Mouse (Mus musculus) forebrain, embryonic 16.5 days (tissue): ENCODE data around the gene 9330182O14Rik. TPM values are rescaled to one million over a fixed set of nuclear protein-coding genes. Genes with fewer than 3 reads are reported as not detected.

Experiments used
- ATAC-seq: fragments of 200-750 bp; cut with Nextera tagmentation; 2 replicates; pipeline ENCODE4 v1.8.0; 2017; ENCODE audit warnings: mild to moderate bottlenecking, moderate library complexity
- H3K27ac ChIP-seq: fragments of 300-500 bp; sonication (generic); 2 replicates; pipeline ENCODE4 v1.5.1; 2014; ENCODE audit warnings: low read length, control low read depth
- H3K27me3 ChIP-seq: fragments of 300-500 bp; sonication (generic); replicated peaks from 2 replicates; pipeline ENCODE4 v1.6.1; 2014; ENCODE audit warnings: low read length; ENCODE audit not compliant: control insufficient read depth, insufficient read depth
- H3K36me3 ChIP-seq: fragments of 300-500 bp; sonication (generic); 2 replicates; pipeline ENCODE4 v1.6.1; 2014; ENCODE audit not compliant: control insufficient read depth, insufficient read depth
- H3K4me1 ChIP-seq: fragments of 300-500 bp; sonication (generic); replicated peaks from 2 replicates; pipeline ENCODE4 v1.6.1; 2014; ENCODE audit warnings: low read length; ENCODE audit not compliant: control insufficient read depth, insufficient read depth
- H3K4me2 ChIP-seq: fragments of 300-500 bp; sonication (generic); 2 replicates; pipeline ENCODE4 v1.6.1; 2014; ENCODE audit warnings: mild to moderate bottlenecking, low read length, control low read depth
- H3K4me3 ChIP-seq: fragments of 300-500 bp; sonication (generic); replicated peaks from 2 replicates; pipeline ENCODE4 v1.5.1; 2014; ENCODE audit warnings: mild to moderate bottlenecking, low read length, control low read depth
- H3K9ac ChIP-seq: fragments of 300-500 bp; sonication (generic); replicated peaks from 2 replicates; pipeline ENCODE4 v1.6.1; 2014; ENCODE audit warnings: low read depth, low read length, control low read depth
- H3K9me3 ChIP-seq: fragments of 300-500 bp; sonication (generic); 2 replicates; pipeline ENCODE4 v1.6.1; 2016; ENCODE audit warnings: low read length; ENCODE audit not compliant: control insufficient read depth
- WGBS: fragments of 180-500 bp; shearing (Covaris S2); extraction: QIAGEN DNeasy Blood & Tissue Kit; methylation state at CpG from one replicate; pipeline ENCODE4 v1.1.7; 2014; 5-methylcytosine and 5-hydroxymethylcytosine counted together
- microRNA-seq: library from miRNA; unstranded; fragments of <30 nt; microRNA quantifications from one replicate; pipeline ENCODE4, GENCODE M21; 2017
- polyA plus RNA-seq: library from polyadenylated mRNA; unstranded; fragments of >200 nt; fragmentation: Nextera tagmentation; extraction: Ambion mirVana; gene quantifications from 2 replicates; pipeline ENCODE4 v1.2.1, GENCODE M21; 2015

Gene 9330182O14Rik
- polyA plus RNA-seq, 1 experiment from 2014 or later, result not detected

DNA sequence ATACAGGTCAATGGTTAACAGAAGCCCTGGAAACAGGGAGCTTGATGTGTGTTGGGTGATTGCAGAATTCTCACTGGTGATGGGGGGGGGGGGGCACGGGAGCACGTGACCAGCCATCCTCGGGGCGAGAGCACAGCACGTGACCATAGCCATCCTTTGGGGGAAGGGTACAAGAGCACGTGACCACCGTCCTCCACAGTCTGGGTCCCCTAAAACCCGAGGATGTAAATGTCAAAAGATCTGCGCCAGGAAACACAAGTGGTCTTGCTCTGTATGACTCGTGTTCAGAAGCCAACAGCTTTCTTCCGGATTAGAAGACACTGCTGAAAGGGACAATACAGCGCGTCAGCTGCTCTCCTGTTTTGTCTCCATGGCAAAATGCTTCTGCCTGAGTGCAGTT lies 35.5 kb downstream of the 9330182O14Rik start:
- H3K4me2 ChIP-seq, result peak overlapping the region; percentile 42
- H3K9ac ChIP-seq, result 0 out of 2 replicates have a peak overlapping the region, but pooled peaks have one; percentile 23
- H3K27me3 ChIP-seq, result no peaks in the 10 kb centered on the region
- peak; percentile 24; the same call in 1 of the 2 replicates for ATAC-seq
- no peaks in the 10 kb centered on the region for H3K36me3 ChIP-seq
- H3K27ac ChIP-seq, result no peak overlapping the region
- WGBS, result 23% methylated on average over 13 of the region's 13 CpGs
- no peaks in the 10 kb centered on the region for H3K9me3 ChIP-seq
- H3K4me3 ChIP-seq, result peak overlapping the region; percentile 21
- peaks cover 27% of the 10 kb centered on the region for H3K4me1 ChIP-seq

DNA sequence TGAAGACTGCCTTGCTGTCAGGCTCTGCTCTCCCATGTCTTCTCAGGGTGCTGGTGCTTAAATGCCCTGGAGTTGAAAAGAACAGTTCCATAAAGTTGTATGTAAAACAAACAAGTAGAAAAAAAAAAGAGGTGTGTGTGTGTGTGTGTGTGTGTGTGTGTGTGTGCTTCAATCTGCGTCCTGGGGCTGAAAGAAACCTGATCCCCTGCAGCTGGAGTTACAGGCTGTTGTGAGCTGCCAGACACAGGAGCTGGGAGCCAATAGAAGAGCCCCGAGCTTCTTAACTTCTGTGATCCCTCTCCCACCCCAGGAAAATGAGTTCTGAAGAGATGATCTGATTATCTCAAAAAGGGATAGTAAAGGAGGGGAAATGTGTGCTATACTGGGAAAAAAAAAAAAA lies 45.3 kb downstream of the 9330182O14Rik start:
- H3K27ac ChIP-seq, result no peak overlapping the region
- H3K9me3 ChIP-seq, result no peaks in the 10 kb centered on the region
- no peaks in the 10 kb centered on the region for H3K36me3 ChIP-seq
- H3K4me1 ChIP-seq, result no peaks in the 10 kb centered on the region
- no peak overlapping the region for H3K4me2 ChIP-seq
- H3K9ac ChIP-seq, result no peak overlapping the region
- no peak overlapping the region for H3K4me3 ChIP-seq
- ATAC-seq, result no peak
- no peaks in the 10 kb centered on the region for H3K27me3 ChIP-seq
- 9% methylated on average over 2 of the region's 2 CpGs for WGBS

DNA sequence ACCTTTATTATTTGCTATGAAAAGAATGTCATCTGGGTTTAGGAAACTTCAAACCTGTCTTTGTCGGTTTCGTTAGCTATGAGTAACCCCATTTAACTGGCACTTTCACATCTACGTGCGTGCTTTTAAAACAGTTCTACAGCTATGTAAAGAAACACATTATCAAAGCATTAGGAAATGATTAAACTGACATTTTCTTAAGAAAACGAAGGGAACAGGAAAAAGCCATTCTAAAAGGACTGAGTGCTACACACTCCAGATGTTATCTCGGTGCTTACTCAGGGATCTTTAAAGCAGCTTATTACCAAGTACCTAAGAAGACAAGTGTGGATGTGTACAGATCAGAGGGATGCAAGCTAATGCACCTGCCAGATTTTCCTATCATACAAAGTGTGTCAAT lies 52.9 kb downstream of the 9330182O14Rik start:
- Histone ChIP-seq H3K9me3 (no peaks in the 10 kb centered on the region), H3K36me3 (no peaks in the 10 kb centered on the region), H3K4me1 (no peaks in the 10 kb centered on the region), H3K4me3 (no peak overlapping the region), H3K27me3 (no peaks in the 10 kb centered on the region), H3K9ac (no peak overlapping the region), H3K4me2 (no peak overlapping the region), H3K27ac (no peak overlapping the region)
- 72% methylated on average over 6 of the region's 6 CpGs for WGBS
- ATAC-seq, result no peak

Small RNA genes within 50 kb of the gene (microRNA-seq; reads per million reads assigned to microRNA genes)
- gene Gm25958, result not detected
